Mouse (Mus musculus): ENCODE measurements around the gene Inpp4b. TPM values are rescaled to one million over a fixed set of nuclear protein-coding genes. Genes with fewer than 3 reads are reported as not detected.

Gene Inpp4b
- polyA plus RNA-seq, 1 experiment from 2014 or later: 11.4 TPM

DNA sequence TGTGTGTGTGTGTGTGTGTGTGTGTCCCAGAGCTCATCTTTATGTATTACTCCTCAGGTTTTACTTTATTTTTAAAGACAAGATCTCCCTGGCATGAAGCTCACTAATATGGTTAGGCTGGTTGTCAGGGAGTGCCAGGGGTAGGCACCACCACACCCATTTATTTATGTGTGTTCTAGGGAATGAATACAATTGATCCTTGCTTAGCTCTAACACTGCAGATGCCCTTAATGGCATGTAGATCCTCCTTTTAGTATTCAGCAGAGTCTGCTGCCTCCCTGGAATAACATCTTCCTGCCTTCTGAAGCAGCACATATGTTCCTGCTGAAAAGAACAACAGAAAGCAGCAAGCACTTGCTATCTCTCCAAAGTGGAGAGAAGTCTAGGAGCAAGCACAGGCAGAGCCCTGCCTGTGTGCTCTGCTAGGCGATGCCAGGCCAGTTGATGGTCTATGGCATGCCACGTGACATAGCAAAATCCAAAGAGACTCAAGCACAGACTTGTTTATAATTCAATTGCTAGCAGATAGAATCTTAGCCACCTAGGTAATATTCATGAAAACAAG is 415.3 kb downstream of the Inpp4b start:
- no peak overlapping the region for H3K4me2 ChIP-seq (replicated peaks)
- DNase-seq (ENCODE audit: low spot score): no peak
- no peak overlapping the region for H3K4me3 ChIP-seq (replicated peaks; ENCODE audit: low read length)
- no peaks in the 10 kb centered on the region for H3K36me3 ChIP-seq (replicated peaks; ENCODE audit: control insufficient read depth, insufficient read depth)
- H3K27me3 ChIP-seq (ENCODE audit: control insufficient read depth, insufficient read depth, low read length): no peaks in the 10 kb centered on the region
- 89% methylated on average over 2 of the region's 2 CpGs for WGBS
- no peak for ATAC-seq (ENCODE audit: low FRiP score)
- no peaks in the 10 kb centered on the region for H3K4me1 ChIP-seq (replicated peaks; ENCODE audit: control insufficient read depth, insufficient read depth, low read length)
- H3K9me3 ChIP-seq (ENCODE audit: control insufficient read depth, low read length): no peaks in the 10 kb centered on the region
- H3K9ac ChIP-seq: no peak overlapping the region
- no peak overlapping the region for H3K27ac ChIP-seq

DNA sequence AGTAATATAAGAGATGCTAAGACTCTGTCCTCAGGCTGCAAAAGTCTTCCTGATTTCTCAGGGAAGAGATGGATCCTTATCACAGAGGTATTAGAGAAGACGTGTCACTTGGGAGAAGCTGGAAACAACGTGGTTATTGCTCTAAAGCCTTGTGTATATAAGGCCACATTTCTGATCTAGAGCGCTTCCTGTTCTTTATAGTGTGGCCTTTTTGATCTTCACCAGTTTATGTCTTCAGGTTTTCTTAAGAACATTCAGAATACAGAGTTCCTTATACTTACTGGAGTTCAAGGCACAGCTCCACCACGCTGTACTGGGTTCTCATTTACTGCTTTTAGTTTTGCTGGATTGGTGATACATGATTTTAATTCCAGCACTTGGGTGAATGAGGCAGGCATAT is 419.1 kb downstream of the Inpp4b start:
- H3K4me3 ChIP-seq (replicated peaks; ENCODE audit: low read length): no peak overlapping the region
- ATAC-seq (ENCODE audit: low FRiP score) (no peak), DNase-seq (ENCODE audit: low spot score) (no peak)
- no peaks in the 10 kb centered on the region for H3K27me3 ChIP-seq (ENCODE audit: control insufficient read depth, insufficient read depth, low read length)
- no peak overlapping the region for H3K27ac ChIP-seq
- no peak overlapping the region for H3K4me2 ChIP-seq (replicated peaks)
- WGBS: 81% methylated on average over 4 of the region's 4 CpGs
- no peaks in the 10 kb centered on the region for H3K9me3 ChIP-seq (ENCODE audit: control insufficient read depth, low read length)
- H3K9ac ChIP-seq: no peak overlapping the region
- H3K4me1 ChIP-seq (replicated peaks; ENCODE audit: control insufficient read depth, insufficient read depth, low read length): no peaks in the 10 kb centered on the region
- H3K36me3 ChIP-seq (replicated peaks; ENCODE audit: control insufficient read depth, insufficient read depth): no peaks in the 10 kb centered on the region

DNA sequence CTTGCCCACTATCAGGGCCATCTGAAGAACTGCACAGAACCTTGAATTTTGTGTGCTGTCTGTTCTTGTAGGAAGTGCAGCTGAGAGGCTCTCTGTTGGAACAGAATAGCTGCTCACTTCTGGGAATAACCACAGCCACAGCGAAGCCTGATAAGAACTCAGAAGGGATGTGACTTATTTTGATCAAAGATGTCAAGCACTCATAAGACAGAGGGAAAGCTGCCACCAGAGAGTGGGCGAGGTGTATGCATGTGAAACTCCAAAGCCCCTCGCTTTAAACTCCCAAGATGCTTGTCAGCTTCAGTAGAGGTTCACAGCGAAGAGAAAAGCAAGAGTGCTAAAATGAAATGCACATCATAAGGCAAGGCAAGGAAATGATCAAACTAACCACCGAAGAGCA is 423.7 kb downstream of the Inpp4b start:
- ATAC-seq (ENCODE audit: low FRiP score): no peak
- DNase-seq (ENCODE audit: low spot score): no peak
- Histone ChIP-seq H3K4me2 (replicated peaks) (no peak overlapping the region), H3K27ac (no peak overlapping the region), H3K27me3 (ENCODE audit: control insufficient read depth, insufficient read depth, low read length) (no peaks in the 10 kb centered on the region), H3K4me3 (replicated peaks; ENCODE audit: low read length) (no peak overlapping the region), H3K9ac (no peak overlapping the region), H3K4me1 (replicated peaks; ENCODE audit: control insufficient read depth, insufficient read depth, low read length) (peaks cover 5% of the 10 kb centered on the region; the same call in 1 of the 2 replicates), H3K36me3 (replicated peaks; ENCODE audit: control insufficient read depth, insufficient read depth) (no peaks in the 10 kb centered on the region), H3K9me3 (ENCODE audit: control insufficient read depth, low read length) (no peaks in the 10 kb centered on the region)
- 94% methylated on average over 5 of the region's 5 CpGs for WGBS

DNA sequence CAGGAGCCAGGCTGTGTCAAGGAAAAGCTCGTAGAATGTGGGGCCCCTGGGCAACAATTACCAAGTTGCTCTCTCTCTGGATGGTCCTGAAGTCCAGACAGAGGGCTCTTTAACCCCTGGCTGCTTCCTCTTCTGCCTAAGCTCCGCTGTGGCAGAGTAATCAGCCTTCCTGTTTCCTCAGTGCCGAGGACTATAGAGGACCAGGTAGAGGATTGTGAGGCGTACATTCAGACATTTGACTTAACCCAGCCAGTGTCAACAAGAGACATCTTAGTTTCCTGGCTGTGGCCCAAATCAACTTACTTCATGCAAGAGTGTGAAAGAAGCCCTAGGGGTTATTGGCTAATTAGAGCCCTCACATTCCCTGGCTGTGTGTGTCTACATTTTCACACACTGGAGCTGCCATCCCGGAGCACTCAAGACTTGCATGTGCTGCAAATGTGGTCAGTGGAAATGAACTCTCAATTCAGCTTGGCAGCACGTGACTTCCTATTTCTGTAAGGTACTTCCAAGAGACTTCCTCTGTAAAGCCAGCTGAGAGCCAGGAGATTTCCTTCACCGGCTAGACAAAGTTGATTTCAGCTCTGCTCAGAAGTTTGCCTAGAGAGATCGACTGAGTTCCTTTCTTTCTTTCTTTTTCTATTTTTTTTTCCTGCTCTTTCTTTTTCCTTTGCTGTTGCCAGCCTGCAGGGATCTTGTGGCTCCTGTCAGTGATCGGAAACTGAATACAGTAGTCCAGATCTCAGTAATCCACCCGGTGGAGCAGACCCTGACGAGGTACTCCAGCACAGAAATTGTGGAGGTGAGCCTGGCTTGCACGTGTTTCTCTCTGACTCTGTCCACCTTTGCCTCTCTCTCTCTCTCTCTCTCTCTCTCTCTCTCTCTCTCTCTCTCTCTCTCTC is 425.3 kb downstream of the Inpp4b start:
- WGBS: 33% methylated on average over 12 of the region's 12 CpGs
- no peak overlapping the region for H3K9ac ChIP-seq
- DNase-seq (ENCODE audit: low spot score): no peak

DNA sequence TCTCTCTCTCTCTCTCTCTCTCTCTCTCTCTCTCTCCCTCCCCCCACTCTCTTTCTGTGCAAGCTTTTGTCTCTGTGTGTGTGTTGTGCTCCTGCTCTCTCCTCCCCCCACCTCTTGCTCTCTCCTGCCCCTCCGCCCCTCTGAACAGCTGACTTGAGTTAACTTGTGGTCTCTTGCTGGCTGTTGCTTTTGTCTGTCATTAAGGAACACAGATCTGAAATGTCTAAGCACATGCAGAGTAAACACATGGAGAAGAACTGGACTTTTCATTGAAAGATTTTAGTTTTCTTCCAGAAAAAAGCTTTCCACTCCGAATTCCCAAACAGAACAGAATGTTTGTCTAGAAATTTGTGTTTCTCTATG is 425.9 kb downstream of the Inpp4b start:
- Histone ChIP-seq H3K4me2 (replicated peaks) (peak overlapping the region; percentile 15; the same call in 1 of the 2 replicates), H3K9me3 (ENCODE audit: control insufficient read depth, low read length) (no peaks in the 10 kb centered on the region), H3K36me3 (replicated peaks; ENCODE audit: control insufficient read depth, insufficient read depth) (no peaks in the 10 kb centered on the region), H3K27ac (no peak overlapping the region), H3K4me1 (replicated peaks; ENCODE audit: control insufficient read depth, insufficient read depth, low read length) (peaks cover 5% of the 10 kb centered on the region; the same call in 1 of the 2 replicates), H3K4me3 (replicated peaks; ENCODE audit: low read length) (no peak overlapping the region), H3K9ac (no peak overlapping the region), H3K27me3 (ENCODE audit: control insufficient read depth, insufficient read depth, low read length) (no peaks in the 10 kb centered on the region)
- ATAC-seq (ENCODE audit: low FRiP score): no peak
- WGBS: 50% methylated on average over 2 of the region's 2 CpGs
- no peak for DNase-seq (ENCODE audit: low spot score)

More for the DNA sequence above, 425.3 kb downstream of the Inpp4b start:
- Histone ChIP-seq H3K36me3 (replicated peaks; ENCODE audit: control insufficient read depth, insufficient read depth) (no peaks in the 10 kb centered on the region), H3K4me3 (replicated peaks; ENCODE audit: low read length) (no peak overlapping the region), H3K9me3 (ENCODE audit: control insufficient read depth, low read length) (no peaks in the 10 kb centered on the region), H3K4me1 (replicated peaks; ENCODE audit: control insufficient read depth, insufficient read depth, low read length) (peaks cover 5% of the 10 kb centered on the region; the same call in 1 of the 2 replicates), H3K27me3 (ENCODE audit: control insufficient read depth, insufficient read depth, low read length) (no peaks in the 10 kb centered on the region), H3K27ac (peak overlapping the region; percentile 9; the same call in 1 of the 2 replicates), H3K4me2 (replicated peaks) (peak overlapping the region; percentile 15; the same call in 1 of the 2 replicates)
- ATAC-seq (ENCODE audit: low FRiP score): peak; percentile 67

DNA sequence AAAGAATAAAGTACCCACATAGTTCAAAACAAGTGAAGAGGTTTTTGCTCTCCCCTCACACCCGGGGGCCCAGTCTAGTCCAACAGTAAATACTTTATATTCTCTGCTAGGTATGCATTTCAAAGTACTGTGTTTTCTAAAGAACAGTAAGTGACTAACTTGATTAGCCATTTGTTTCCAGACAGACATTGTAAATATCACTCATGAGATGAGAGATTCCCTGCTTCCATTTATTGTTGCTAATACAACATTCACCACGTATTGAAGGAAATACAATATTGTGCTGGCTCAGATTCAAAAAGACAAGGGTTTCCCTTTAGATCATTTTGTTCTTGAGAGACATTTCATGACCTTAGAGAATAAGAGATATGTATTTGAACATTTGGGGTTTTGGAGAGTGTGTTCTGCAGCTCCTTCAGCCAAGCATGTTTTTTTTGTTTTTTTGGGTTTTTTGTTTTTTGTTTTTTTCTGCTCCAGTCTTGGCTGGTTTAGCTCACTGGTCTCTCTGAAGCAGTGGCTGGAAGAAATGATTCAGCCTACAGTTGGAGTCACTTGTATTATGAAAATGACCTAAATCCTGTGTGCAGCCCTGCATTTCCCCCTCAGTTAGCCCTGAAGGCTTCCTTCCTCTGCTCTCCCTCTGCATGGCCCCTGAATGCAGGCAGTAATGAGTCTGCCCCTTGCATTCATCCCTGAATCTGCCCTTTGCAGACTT is 426.5 kb downstream of the Inpp4b start:
- H3K9ac ChIP-seq: no peak overlapping the region
- DNase-seq (ENCODE audit: low spot score) (no peak), ATAC-seq (ENCODE audit: low FRiP score) (no peak)
- H3K4me2 ChIP-seq (replicated peaks): peak overlapping the region; percentile 15; the same call in 1 of the 2 replicates
- H3K36me3 ChIP-seq (replicated peaks; ENCODE audit: control insufficient read depth, insufficient read depth): no peaks in the 10 kb centered on the region
- H3K9me3 ChIP-seq (ENCODE audit: control insufficient read depth, low read length): no peaks in the 10 kb centered on the region
- no peaks in the 10 kb centered on the region for H3K27me3 ChIP-seq (ENCODE audit: control insufficient read depth, insufficient read depth, low read length)
- H3K27ac ChIP-seq: no peak overlapping the region
- peaks cover 5% of the 10 kb centered on the region; the same call in 1 of the 2 replicates for H3K4me1 ChIP-seq (replicated peaks; ENCODE audit: control insufficient read depth, insufficient read depth, low read length)
- H3K4me3 ChIP-seq (replicated peaks; ENCODE audit: low read length): no peak overlapping the region
- WGBS: 66% methylated on average over 2 of the region's 2 CpGs

DNA sequence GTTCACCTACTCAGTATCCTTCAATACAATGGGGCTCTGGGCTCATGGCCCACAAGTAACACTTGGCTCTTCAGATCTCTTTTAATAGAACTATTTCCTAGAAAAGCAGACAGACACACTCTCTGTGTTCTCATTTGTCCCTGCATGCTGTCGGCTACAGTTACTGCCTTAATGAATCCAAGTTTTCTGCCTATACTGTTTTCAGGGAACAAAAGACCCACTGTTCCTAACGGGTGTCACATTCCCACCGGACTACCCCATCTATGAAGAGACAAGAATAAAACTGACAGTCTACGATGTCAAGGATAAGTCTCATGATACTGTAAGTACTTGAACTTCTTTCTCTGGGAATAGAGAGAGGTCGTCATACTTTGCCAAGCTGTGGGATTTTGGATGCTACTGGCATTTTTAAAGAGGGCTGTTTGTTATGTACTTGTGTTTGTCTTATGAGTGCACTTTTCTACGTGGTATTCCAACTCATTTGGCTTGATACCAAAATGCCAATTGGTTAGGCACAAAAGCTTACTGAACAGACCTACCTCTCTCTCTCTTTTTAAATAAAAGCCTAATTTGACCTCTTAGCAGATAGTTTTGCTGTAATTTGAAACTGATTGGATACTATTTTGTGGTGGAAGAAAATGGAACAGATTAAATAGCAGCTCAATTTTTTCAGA is 428.4 kb downstream of the Inpp4b start:
- Histone ChIP-seq H3K27ac (no peak overlapping the region), H3K36me3 (replicated peaks; ENCODE audit: control insufficient read depth, insufficient read depth) (no peaks in the 10 kb centered on the region), H3K9ac (no peak overlapping the region), H3K4me2 (replicated peaks) (no peak overlapping the region), H3K9me3 (ENCODE audit: control insufficient read depth, low read length) (no peaks in the 10 kb centered on the region), H3K4me1 (replicated peaks; ENCODE audit: control insufficient read depth, insufficient read depth, low read length) (peaks cover 5% of the 10 kb centered on the region; the same call in 1 of the 2 replicates), H3K4me3 (replicated peaks; ENCODE audit: low read length) (no peak overlapping the region), H3K27me3 (ENCODE audit: control insufficient read depth, insufficient read depth, low read length) (no peaks in the 10 kb centered on the region)
- DNase-seq (ENCODE audit: low spot score): no peak
- WGBS: 49% methylated on average over 6 of the region's 6 CpGs
- peak; percentile 63; the same call in 1 of the 2 replicates for ATAC-seq (ENCODE audit: low FRiP score)

DNA sequence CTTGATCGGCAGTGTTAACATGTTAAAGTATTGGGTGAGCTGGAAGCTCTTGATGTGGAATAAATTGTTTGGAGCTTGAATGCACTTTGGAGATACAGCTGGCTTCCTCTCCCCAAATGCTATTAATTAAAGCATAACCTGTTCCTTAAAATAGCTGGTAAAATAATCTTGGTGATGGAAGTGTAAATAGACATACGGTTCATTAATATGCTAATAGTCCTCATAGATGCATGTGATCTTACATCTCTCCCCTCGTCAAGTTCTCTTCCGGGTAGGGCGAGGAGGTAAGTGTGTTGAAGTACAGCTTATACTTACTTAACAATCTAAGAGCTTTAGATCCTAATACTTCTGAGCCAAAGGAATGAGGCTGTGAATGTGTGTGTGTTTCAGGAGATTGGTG is 430.5 kb downstream of the Inpp4b start:
- no peaks in the 10 kb centered on the region for H3K36me3 ChIP-seq (replicated peaks; ENCODE audit: control insufficient read depth, insufficient read depth)
- H3K9ac ChIP-seq: no peak overlapping the region
- ATAC-seq (ENCODE audit: low FRiP score) (no peak), DNase-seq (ENCODE audit: low spot score) (no peak)
- no peaks in the 10 kb centered on the region for H3K27me3 ChIP-seq (ENCODE audit: control insufficient read depth, insufficient read depth, low read length)
- H3K27ac ChIP-seq: no peak overlapping the region
- H3K4me1 ChIP-seq (replicated peaks; ENCODE audit: control insufficient read depth, insufficient read depth, low read length): no peaks in the 10 kb centered on the region
- H3K4me2 ChIP-seq (replicated peaks): no peak overlapping the region
- no peaks in the 10 kb centered on the region for H3K9me3 ChIP-seq (ENCODE audit: control insufficient read depth, low read length)
- no peak overlapping the region for H3K4me3 ChIP-seq (replicated peaks; ENCODE audit: low read length)
- WGBS: 86% methylated on average over 5 of the region's 5 CpGs

Measured in hindbrain, embryonic 14.5 days (tissue).